ENCODE assay signal across 8 mouse cellular contexts in the genomic region with DNA sequence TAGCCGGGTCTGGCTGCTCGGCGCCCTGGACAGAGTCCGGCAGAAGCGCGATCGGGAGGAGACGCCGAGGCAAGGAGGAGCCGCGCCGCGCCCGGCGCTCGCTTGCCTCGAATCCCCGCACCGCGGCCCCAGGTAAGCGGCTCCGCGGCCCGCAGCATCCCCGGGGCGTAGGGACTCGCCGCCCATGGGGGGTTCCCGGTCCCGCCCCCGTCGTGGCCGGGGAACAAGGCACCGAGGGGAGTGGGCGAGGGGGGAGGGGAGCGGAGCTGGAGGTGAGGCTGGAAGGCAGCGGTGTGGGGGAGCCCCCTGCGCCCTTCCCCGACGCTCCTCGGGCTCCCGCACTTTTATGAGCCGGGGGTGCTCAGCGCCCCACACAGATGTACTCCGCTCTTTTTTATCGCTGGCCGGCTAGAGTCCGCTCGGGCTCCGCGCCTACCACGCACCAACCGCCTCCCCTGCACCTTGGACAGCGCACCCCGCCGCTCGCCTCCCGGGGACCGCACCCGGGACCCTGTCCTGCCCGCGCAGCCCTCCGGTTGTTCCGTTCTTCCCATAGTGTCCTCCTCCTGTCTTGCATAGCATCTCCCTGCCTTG. TPM values are rescaled to one million over a fixed set of nuclear protein-coding genes. Genes with fewer than 3 reads are reported as not detected.
DNase-seq lines count a peak whose midpoint lies in the region; ATAC-seq lines count a peak whose summit lies in the region.

No protein-coding gene starts in this region.

- DNase-seq in layer of hippocampus, postnatal 25 days (ENCODE audit: extremely low spot score in 1 of 2, low spot score in 1 of 2) = peak; percentile 27 to 42
- DNase-seq in layer of hippocampus, adult 8-10 months (ENCODE audit: low spot score in 2 of 2) = no peak
- peak; percentile 47 for DNase-seq in R1 (ENCODE audit: low read depth, low spot score)
- DNase-seq in induced T-regulatory cell, adult 2 months (ENCODE audit: low read depth) = peak; percentile 10
- DNase-seq in mesoderm, embryonic 11.5 days (ENCODE audit: low read depth, low spot score) = peak; percentile 34
- no peak for DNase-seq in yolk sac, embryonic 10.5 days (ENCODE audit: low spot score)
- DNase-seq in B cell, adult 2 months = no peak

- peak overlapping the region; percentile 77 for H3K4me2 ChIP-seq in embryonic facial prominence, embryonic 12.5 days (replicated peaks)

- H3K9ac ChIP-seq in embryonic facial prominence, embryonic 12.5 days = peak overlapping the region; percentile 75

- H3K27me3 ChIP-seq in embryonic facial prominence, embryonic 12.5 days = no peaks in the 10 kb centered on the region

- peak overlapping the region; percentile 81 for H3K27ac ChIP-seq in embryonic facial prominence, embryonic 12.5 days

- under 1% methylated on average over 56 of the region's 64 CpGs for WGBS in embryonic facial prominence, embryonic 12.5 days

- peak overlapping the region; percentile 81 for H3K4me3 ChIP-seq in embryonic facial prominence, embryonic 12.5 days

- H3K4me1 ChIP-seq in embryonic facial prominence, embryonic 12.5 days = peaks cover 15% of the 10 kb centered on the region

- peak; percentile 70; the same call in 1 of the 2 replicates for ATAC-seq in embryonic facial prominence, embryonic 12.5 days (ENCODE audit: insufficient number of reproducible peaks, insufficient read depth, low FRiP score, low TSS enrichment)

- no peaks in the 10 kb centered on the region for H3K9me3 ChIP-seq in embryonic facial prominence, embryonic 12.5 days

- H3K36me3 ChIP-seq in embryonic facial prominence, embryonic 12.5 days = no peaks in the 10 kb centered on the region

RNA-seq across cellular contexts. Expression of a gene that starts 0.4 kb away (rescaled TPM):
- total RNA-seq in layer of hippocampus, postnatal 25 days (2021) = 10 to 100 TPM; 54.8 to 61.9 TPM
- 10 to 100 TPM; 52.2 to 66.6 (median 56.4) TPM for total RNA-seq in layer of hippocampus, adult 8-10 months (2022)
- 20.0 and 24.0 TPM in 2 replicates for polyA plus RNA-seq in embryonic facial prominence, embryonic 12.5 days (2016; fragmentation: Nextera tagmentation; extraction: Ambion mirVana)

Comparison
In these comparisons a context has a peak if more than half of its experiments do, and no peak if none do; other contexts are left out.
1. DNase-seq: peak in layer of hippocampus, postnatal 25 days (2 of 2), R1 (single experiment), induced T-regulatory cell, adult 2 months (single experiment) and mesoderm, embryonic 11.5 days (single experiment); none in layer of hippocampus, adult 8-10 months (0 of 2), yolk sac, embryonic 10.5 days (single experiment) and B cell, adult 2 months (0 of 2).